Mouse (Mus musculus) fibroblast of lung, adult 2 months (primary cell): ENCODE data around the gene Ifitm2.
"Not testable (repeated sequence)": the region's sequence is repeated elsewhere in the genome, so short reads cannot be mapped to it uniquely, and the experiment has no call there.

Experiments
- DNase-seq: peaks from one replicate; pipeline ENCODE4 v3.0.0-alpha.2; 2011; ENCODE audit warnings: low read depth

Ifitm2 gene

DNA sequence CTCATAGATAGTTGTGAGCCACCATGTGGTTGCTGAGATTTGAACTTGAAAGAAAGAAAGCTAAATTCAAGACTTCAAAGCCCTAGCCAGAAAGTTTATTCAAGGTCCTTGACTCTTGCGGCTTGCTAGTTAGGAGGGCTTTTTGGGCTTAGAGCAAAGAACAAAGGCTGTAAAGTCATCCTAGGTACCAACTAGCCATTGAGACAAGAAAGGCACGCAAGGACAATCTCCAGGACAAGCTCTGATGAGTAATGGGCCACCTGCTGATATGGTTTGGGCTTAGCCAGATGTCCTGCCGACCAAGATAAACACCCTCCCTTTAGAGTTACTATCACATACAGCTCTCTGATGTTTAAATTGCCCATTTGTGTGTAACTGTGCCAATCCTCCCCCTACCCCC, 12.9 kb upstream of the Ifitm2 start:
- DNase-seq: not testable (repeated sequence)

DNA sequence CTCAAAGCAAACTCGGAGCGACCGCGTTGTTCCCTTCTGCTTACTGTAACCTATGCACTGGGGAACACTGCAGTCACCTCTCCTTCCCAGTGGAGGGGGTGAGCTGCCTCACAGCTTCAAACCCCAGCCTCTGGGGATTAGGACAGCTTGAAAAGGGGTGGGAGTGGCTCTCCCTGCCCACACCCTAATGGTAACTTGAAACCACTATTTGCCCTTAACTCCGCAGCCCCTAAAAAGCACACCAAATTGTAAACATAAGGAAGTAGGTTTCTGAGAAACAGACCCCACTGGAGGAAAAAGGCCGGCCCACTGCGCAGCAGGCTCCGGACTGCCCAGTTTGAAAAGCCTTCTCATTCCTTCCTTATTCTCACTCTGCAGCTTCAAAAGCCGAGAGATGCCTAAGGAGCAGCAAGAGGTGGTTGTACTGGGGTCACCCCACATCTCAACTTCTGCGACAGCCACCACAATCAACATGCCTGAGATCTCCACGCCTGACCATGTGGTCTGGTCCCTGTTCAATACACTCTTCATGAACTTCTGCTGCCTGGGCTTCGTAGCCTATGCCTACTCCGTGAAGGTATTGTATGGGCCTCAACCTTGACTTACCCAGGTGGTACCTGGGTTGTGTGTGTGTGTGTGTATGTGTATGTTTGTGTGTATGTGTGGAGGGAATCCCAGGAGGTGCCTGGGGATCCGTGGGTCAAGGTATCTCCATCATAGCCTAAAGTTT, 12.2 kb upstream of the Ifitm2 start:
- DNase-seq: no peak

DNA sequence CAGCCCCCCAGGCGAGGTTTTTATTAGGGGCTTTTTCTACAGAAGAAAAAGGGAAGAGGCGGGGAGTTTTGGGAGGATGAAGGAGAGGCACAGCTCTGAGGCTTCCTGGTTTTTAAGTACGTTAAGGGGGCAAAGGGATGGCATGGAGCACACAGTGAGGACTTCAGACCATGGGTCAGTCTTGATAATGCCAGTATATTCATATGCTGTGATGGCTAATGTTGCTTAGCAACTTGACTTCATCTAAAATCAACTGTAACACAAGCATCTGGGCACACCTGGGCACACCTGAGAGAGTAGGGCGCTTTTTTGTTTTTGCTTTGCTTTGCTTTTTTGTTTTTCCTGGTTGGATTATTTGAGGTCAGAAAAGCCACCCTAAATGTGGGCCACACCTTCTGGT, 11.1 kb upstream of the Ifitm2 start, which contains the start of gene Ifitm1:
Gene Ifitm1 (plus strand): TSS at position 301 of the 400 bp plus-strand sequence.
- no peak for DNase-seq

DNA sequence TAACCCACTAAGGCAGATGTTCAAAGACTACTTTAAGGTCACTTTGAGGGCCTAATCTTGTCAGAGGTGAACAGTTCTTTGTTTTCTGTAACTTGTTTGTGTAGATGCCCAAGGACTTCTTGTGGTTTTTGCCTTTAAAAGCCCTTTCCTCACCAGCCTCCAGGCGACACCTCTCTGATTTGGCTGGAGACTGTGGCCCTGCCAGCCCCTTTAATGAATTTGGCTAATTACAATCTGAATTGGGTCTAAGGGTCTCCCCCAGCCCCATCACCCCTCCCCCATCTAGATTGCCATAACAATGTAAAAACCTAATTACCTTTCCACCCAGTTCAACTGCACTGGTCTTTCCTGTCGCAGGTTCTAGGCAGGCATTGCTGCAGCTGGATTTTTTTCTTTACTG, 6.9 kb upstream of the Ifitm2 start:
- DNase-seq: no peak

DNA sequence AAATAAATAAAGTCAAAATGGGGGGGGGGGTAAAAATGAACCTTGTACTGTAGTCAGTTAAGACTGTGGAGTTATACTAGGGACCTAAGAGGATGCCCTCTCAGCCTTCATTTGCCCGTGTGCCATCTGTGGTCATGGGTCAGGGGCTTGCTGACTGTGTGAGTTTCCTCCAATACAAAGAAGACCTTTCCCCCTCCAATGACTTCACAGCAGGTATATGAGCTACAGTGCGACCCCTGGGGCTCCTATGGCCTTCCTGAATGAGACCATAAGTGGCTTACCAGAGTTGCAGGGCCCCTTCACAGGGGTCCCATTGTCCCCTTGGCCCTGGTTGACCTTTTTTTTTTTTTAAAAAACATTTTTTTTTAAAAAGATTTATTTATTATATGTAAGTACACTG, 5.6 kb upstream of the Ifitm2 start:
- DNase-seq: no peak

DNA sequence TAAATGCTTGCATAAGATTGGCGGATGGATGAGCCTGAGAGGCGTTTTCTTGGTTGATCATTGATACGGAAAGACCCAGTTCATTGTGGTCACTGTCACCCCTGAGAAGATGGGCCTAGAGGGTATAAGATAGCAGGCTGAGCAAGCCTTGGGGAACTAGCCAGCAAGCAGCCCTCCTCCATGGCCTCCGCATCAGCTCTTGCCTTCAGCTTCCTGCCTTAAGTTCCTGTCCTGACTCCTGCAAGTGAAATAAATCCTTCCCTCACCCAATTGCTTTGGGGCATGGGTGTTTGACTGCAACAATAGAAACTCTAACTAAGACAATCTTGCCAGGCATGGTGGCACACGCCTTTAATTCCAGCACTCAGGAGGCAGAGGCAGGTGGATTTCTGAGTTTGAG, 4.2 kb upstream of the Ifitm2 start:
- DNase-seq: no peak

DNA sequence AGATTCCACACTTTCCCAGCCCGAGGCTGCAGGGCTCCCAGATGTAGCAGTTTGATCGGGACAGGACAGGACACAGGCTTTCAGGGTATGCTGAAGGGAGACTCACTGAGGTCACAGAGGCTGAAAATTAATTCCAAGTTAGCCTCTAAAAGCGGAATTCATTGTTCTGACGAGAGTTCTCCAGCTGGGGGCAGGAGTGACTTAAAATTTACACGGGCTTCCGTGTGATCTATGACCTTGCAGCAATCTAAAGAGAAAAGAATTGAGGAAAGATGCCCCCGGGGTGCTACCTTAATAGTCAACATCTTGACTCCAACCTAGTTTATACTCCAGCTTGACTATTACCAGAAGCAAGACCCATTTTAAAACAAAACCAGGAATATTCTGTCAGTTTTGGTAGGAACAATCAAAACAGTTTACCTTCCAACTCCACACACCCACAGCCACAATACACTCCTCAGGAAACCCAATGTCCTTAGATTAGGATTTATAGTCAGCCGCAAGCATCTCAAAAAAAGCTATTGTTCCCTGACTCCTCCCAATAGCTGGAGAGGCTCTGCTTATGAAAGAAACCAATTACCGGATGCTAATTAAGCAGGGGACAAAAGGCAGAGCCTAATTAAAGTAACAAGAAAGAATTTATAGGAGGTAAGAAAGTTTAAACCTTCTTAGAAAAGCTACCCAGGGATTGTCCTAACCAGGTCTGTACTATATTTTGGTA, 3.6 kb upstream of the Ifitm2 start:
- no peak for DNase-seq

DNA sequence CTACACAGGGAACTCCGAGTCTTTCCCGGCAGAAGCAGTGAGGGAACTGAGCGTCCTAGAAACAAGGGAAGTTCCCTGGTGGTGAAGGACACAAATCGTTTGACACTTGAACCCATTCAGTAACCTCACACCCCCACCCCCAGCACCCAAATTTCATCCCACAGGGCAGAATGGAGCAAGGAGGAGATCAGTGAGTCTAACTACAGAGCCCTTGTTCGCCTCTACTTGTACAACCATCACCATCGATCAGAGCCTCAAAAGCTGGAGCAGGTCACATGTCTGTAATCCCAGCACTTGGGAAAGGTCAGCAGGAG, 726 bp upstream of the Ifitm2 start:
- no peak for DNase-seq

DNA sequence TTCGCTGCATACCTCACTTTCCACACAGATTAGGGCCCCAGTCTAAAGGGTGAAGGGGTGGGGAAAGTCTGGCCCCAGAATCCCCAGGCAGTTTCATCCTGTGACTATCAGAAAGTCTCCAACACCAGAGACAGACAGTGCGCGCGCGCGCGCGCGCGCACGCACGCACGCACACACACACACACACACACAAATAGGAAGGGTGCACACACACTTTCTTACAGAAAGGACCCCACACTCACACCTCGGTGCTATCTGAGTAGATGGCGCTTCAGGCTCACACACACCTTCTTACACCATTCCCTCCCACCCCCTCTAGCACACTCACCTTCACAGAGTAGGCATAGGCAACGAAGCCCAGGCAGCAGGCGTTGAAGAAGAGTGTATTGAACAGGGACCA, 445 bp downstream of the Ifitm2 start:
- no peak for DNase-seq

DNA sequence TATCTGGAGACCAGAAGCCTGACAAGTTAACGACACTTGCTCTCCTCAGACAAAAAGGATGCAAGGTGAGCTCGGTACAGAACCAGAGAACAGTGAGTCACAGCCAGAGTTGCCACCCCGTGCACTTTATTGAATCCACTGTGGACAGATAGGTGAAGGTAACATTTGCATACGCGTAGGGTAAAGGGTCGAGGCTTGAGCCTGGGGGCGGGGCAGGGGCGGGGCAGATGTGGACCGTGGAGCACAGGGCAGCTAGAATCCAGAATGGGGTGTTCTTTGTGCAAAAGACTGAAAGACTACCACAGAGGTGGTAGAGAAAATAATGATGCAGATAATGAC, 1.1 kb downstream of the Ifitm2 start:
- DNase-seq: no peak

DNA sequence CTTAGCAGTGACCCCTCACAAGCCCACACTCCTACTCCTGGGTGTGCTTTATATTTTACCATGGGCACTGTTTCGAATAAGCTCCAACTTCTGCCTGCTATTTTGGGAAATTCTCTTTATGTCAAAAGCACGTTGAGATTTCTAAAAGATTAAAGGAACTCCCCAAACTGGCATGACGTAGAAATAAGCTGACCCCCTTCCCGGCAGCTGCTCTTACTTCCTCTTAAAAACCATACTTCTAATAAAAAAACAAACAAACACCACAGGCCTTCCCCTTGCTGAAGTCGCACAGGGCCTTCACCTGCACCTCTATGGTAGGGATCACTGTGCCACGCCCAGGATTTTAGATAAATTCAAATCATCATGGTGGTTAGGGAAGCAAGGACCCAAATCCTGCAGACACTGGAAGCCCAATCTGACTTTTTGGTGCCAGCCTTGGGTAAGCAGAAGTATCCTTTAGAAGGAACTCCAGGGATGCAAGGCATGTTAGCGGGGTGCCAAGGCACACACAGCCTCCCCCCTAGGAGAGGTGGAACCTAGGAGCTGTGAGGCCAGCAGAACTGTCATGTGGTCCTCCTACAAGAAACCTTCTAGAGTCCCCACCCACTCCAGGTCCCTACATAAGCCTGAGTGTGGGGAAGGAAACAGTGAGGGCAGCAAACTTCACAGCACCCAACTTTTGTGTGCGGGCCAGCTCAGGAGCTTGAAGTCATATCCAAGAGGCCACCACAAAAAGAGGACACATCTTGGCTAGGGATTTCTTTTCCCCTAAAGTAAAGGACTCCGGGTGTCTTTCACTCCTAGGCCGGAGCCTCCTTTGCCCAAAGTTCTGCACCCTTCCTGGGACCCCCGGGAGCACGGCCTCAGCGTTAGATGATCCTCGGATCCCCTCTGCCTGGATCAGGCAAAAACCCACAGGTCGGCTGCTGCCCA, 1.7 kb downstream of the Ifitm2 start:
- DNase-seq: no peak

DNA sequence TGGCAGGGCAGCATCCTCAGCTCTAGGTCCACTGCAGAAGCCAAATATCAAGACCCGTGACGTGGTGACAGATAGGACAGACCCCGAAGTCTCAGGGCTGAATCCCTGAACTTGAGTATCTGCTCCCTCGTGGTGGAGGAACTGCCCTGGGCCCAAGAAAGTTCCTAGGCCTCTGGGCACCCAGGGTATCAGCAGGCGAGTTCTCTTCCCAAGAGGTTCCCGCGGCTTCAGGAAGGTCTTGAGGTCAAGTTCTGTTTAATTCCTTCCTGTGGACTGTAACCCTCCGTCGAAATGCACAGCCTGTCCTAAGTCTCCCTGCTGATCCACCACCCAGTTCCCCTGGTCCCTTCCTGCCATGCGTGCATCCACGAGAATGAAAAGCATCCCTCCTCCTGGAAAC, 2.7 kb downstream of the Ifitm2 start:
- no peak for DNase-seq

DNA sequence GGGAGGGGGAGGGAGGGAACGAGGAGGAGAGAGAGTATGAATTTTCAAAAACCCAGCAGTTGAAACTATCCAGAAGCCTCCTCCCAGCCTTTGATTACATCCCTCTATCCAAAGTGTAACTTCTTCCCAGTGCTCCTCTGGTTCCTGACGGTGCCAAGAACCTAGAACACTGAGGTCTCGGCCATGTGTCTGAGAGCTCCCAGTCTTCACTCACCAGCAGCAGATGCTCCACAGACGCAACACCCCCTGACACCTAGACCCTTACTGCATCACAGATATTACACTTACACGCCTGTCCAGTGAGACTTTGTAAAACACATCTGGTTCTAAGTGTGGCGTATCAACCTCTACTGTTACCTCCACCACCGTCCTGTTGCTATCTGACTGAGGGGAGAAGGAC, 3.3 kb downstream of the Ifitm2 start:
- no peak for DNase-seq

DNA sequence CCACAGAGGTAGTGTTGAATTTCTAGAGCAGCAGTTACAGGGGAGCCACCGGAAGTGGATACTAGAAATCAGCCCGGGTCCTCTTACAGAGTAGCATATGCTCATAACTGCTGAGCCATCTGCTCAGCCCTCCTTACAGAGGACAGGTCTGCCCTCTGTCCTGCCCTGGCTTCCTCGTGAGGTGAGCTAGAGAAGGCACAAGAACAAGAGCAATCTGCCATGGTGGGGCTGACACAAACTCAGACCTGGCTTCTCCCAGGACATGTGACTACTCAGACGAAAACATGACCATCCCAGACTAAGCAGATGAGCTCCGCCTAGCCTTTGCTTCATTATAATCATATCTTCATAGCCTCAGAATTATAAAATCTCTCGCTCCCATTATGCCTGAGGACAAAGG, 4.0 kb downstream of the Ifitm2 start:
- no peak for DNase-seq

DNA sequence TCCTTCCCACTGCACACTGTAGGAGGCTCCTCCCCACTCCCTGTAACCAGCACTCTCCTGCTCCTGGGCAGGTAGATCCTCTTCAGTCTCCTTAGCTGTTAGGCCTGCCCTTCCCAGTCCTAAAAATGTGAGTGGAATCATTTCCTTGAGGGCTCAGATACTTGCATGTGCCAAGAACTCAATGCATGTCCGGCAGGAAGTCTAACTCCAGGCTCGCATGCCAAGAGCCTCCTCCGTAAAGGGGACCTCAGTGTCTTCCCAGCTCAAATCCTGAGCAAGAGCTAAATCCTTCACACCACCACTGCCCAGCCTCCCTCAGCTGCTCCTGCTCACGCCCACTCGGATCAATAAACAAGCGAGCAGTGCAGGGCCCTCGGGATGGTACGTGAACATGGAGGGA, 4.7 kb downstream of the Ifitm2 start:
- no peak for DNase-seq

DNA sequence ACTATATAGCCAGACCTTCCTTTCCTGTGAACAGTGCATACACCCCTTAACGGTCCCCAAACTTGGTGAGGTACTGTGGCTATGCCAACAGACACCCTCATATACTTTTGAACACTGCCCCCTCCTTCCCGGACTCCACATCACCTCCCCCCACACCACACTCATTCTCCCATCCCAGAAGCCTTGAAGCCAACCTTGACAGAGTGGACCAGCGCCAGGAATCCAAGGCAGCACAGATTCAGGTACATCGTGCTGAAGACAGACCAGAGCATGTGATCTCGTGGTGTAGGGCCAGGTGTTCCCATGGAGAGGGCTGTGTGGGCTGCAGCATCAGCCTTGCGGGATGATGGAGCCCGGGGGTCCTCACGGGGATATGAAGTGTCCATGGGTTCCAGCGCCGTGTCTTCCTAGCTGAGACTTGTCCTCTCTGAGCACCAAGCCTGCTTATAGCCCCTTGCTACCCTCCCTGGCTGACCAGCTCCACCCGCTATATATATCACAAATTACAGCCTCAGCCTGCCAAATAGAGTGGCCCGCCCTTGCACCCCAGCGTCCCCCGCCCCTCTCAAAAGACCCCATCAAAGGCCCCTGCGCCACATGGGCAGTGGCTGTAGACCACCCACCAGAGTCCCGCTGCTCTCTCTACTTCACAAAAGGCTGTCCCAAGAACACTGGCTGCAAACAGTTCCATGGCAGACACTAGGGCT, 5.8 kb downstream of the Ifitm2 start, which contains the start of gene Ifitm5:
Gene Ifitm5 (minus strand): TSS at position 468 of the 707 bp plus-strand sequence.
- no peak for DNase-seq

DNA sequence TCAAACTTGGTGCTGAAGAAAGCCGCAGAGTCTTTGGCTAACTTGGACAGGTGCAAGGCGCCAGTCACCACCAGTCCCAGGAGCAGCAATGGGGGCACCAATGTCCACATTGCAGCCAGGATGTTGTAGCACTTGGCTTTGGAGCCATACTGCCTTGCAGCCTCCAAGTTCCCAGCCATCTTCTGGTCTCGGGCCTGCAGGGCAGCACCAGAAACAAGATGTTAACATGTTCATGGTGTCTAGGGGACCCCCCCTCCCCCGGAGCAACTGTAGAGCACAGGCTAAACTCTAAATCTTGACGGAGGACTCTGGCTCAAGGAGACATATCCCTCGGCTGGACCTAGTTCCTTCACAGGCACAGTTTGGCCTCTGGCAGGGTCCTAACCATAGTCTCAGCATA, 6.5 kb downstream of the Ifitm2 start:
- DNase-seq: no peak

DNA sequence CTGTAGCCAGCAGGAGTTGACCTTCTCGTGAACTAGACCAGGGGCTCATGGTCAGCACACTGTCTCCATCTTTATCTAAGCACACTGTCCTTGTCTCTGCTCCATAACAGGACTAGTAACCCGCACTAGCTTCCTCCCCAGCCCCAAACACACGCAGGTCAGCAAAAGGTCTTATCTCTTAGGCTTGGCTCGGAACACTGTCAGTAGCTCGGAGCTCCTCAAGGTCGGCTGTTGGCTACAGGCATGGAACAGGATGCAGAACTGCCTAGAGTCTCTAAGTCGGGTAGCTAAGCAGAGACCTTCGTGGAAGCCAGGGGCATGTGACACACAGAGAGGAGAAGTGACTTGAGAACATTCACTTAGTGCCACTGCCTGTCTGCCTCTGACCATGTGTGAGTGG, 7.6 kb downstream of the Ifitm2 start:
- DNase-seq: no peak

DNA sequence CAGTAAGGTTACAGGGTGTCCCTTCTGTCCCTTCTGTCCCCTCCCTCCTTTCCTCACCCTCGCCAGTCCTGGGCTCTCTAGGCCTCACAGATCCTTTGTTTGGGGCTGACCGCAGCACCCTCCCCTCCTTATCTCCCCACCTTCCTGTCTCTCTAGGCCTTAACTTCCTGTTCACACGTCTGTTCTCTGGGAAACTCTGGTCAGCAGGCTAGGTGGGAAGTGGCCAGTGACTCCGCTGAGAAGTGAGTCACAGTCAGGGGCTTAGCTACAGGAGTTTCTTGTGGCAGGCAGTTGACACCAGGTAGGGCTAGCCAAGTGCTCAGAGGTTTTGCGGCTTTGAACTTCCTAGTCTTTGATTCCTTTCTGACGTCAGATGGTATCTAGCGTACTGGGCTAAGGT, 8.8 kb downstream of the Ifitm2 start:
- DNase-seq: no peak

DNA sequence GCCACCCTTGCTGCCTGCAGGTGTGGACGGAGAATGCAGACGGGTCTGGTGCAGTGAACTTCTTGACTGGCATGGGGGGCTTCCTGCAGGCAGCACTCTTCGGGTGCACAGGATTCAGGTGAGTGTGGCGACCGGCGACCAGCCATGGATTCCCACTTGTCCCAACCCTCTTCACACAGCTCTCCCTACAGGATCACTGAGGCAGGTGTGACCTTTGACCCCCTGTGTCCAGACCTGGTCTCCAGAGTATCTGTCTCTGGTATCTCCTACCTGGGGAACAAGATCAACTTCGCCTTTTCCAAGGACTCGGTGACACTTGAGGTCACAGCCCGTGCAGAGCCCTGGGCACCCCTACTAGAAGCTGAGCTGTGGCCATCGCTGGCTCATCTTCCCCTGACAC, 9.5 kb downstream of the Ifitm2 start:
- no peak for DNase-seq

DNA sequence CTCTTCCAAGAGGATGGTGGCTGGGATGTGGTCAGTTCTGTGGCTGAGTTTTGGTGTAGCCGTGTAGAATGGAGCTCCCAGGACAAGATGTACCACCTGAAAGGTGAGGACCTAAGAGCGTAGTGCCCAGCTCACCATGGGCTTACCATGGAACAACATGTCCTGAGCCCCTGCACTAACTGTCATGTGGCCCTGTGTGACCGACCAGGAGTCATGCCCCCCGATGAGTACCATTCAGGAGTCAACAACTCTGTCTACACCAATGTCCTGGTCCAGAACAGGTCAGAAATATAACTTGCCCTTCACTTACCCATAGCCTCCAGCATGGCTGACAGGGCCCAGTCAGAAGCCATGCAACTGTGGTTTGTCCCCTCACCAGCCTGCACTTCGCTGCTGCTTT, 10.5 kb downstream of the Ifitm2 start:
- no peak for DNase-seq

DNA sequence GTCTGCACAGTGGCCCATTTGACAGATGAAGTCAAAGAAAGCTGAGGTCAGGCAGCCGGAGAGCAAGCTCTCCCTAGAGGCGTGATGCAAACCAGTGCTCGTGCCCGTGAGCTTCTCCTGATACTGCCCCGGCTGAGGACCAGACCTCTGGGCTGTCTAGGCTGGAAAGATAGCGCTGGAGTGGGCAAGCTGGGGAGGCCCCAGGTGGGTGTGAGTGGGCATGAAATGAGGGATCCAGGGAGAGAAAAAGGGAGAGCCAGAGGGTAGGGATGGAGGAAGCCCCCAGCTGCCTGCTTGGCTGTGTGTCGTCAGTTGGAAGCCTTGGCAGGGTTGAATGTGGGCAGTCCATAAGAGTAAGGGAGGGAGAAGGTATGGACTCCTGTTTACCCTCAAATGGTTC, 11.6 kb downstream of the Ifitm2 start:
- DNase-seq: no peak
